Mouse (Mus musculus) thymus, postnatal 10 days (tissue): Measurements from ENCODE around the gene Gjb3.

Experiments used
- DNase-seq, 2 experiments: peaks; one replicate each; pipeline ENCODE4 v3.0.0; 2021; ENCODE audit warnings: low spot score in 2 of 2

Gjb3 gene

DNA sequence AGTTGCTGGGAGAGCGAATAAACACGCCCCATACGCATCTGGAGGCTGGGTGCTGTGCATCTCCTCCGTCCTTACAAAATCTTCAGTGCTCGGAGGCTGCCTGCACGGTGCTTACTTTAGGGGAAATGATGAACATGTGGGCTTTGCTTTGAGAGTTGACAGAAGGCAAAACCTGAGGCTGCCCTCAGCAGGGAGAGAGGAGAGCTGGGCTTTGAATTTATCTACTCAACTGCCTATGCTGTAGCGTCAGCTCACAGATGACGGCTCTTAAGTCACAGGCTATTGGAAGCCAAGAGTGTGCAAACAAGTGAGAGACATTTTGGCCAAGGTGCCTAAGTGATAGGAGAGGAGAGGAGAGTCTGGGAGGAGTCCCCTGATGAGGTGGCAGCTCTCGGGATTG, 51.4 kb downstream of the Gjb3 start:
- no peak for DNase-seq

DNA sequence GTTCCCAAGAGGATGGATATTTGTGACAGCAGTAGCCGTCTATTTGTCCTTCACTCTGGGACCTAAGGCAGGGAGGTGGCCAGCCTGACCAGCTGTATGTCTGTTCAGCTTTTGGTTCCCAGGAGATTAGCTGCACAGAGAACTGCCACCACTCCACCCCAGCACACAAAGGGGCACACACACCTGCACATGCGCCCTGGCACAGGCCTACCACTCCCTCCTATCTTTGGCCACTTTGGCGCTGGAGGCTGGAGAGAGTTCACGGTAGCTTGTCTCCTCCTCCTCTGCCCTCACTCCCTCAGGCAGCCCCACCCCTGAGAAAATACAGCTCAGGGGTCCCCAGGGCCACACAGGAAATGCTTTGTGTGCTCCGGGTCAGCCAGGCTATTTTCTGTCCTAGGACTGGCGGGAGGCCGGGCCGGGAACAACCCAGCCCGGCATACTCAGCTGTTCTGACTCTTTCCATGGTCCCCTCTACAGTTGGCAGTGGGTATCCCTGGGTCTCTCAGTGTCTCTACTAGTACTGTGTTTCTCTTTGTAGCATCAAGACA, 52.1 kb downstream of the Gjb3 start:
- no peak for DNase-seq
